In genomic region chr4:33901659-33902058, GRCm38 (mm10) we compare ENCODE assay signal across 21 mouse cellular contexts. TPM values are rescaled to one million over a fixed set of nuclear protein-coding genes. Genes with fewer than 3 reads are reported as not detected.
DNase-seq lines count a peak whose midpoint lies in the region; ATAC-seq and TF ChIP-seq lines count a peak whose summit lies in the region.
"Had no signal": no experiment of that assay in that cellular context is flagged by ENCODE, and none has a peak within 500 bp of the region (broad histone marks: within the 10 kb centered on the region; RNA-seq: fewer than 3 reads in every experiment).

No protein-coding gene starts in this region.

- H3K27ac ChIP-seq in midbrain, postnatal 0 days (ENCODE audit: low read depth, low read length), result no peak overlapping the region
- H3K27ac ChIP-seq in midbrain, embryonic 14.5 days (replicated peaks; ENCODE audit: low read depth, low read length), result no peak overlapping the region
- no peak overlapping the region for H3K27ac ChIP-seq in heart, embryonic 12.5 days (ENCODE audit: poor library complexity, severe bottlenecking)
- H3K27ac ChIP-seq in forebrain, embryonic 16.5 days (ENCODE audit: low read length), result no peak overlapping the region
- H3K27ac ChIP-seq: embryonic facial prominence, embryonic 12.5 days; heart, adult 2 months; hindbrain, embryonic 10.5 days; hindbrain, embryonic 15.5 days had no signal

- ATAC-seq in midbrain, postnatal 0 days (ENCODE audit: low FRiP score), result no peak
- no peak for ATAC-seq in midbrain, embryonic 14.5 days (ENCODE audit: low FRiP score, low TSS enrichment)
- no peak for ATAC-seq in heart, embryonic 12.5 days (ENCODE audit: insufficient number of reproducible peaks, low FRiP score)
- no peak for ATAC-seq in forebrain, embryonic 16.5 days
- ATAC-seq: forebrain, postnatal 0 days; inflammation-experienced regulatory T-cells, adult 6 months had no signal

- no peak for TF ChIP-seq CTCF in midbrain, postnatal 0 days (IDR thresholded peaks at IDR 0.05)

- H3K36me3 ChIP-seq in midbrain, postnatal 0 days (ENCODE audit: insufficient read depth, low read length), result no peaks in the 10 kb centered on the region
- H3K36me3 ChIP-seq in midbrain, embryonic 14.5 days (ENCODE audit: control insufficient read depth, insufficient read depth, low read length), result no peaks in the 10 kb centered on the region
- H3K36me3 ChIP-seq in heart, embryonic 12.5 days, result no peaks in the 10 kb centered on the region
- no peaks in the 10 kb centered on the region for H3K36me3 ChIP-seq in forebrain, embryonic 16.5 days (ENCODE audit: control insufficient read depth, insufficient read depth)
- H3K36me3 ChIP-seq: embryonic facial prominence, embryonic 12.5 days; hindbrain, embryonic 10.5 days; hindbrain, embryonic 15.5 days had no signal

- peak; percentile 54 for DNase-seq in midbrain, postnatal 0 days (ENCODE audit: low spot score)
- DNase-seq in midbrain, embryonic 14.5 days, result no peak
- DNase-seq in cerebellum, adult 18-20 months, result peak; percentile 84 to 90
- DNase-seq in cerebellum, adult 9-11 months, result peak; percentile 95
- DNase-seq in cerebellum, postnatal 36 days, result peak; percentile 80 to 84
- no peak for DNase-seq in embryo, embryonic 9.5 days (ENCODE audit: extremely low spot score)
- DNase-seq: adrenal gland, adult 2 months; adrenal gland, postnatal 25 days; embryo, embryonic 11 days; forebrain, postnatal 0 days; gastrocnemius, postnatal 14 days; heart, adult 2 months; kidney, adult 2 months had no signal

- H3K9ac ChIP-seq in midbrain, postnatal 0 days (replicated peaks; ENCODE audit: low read length, poor library complexity, severe bottlenecking), result no peak overlapping the region
- H3K9ac ChIP-seq in midbrain, embryonic 14.5 days (replicated peaks; ENCODE audit: low read length), result no peak overlapping the region
- H3K9ac ChIP-seq in heart, embryonic 12.5 days, result no peak overlapping the region
- H3K9ac ChIP-seq in forebrain, embryonic 16.5 days (replicated peaks; ENCODE audit: low read depth, low read length), result no peak overlapping the region
- H3K9ac ChIP-seq: embryonic facial prominence, embryonic 12.5 days; forebrain, postnatal 0 days; hindbrain, embryonic 15.5 days had no signal

- H3K27me3 ChIP-seq in midbrain, postnatal 0 days (ENCODE audit: insufficient read depth, low read length), result no peaks in the 10 kb centered on the region
- no peaks in the 10 kb centered on the region for H3K27me3 ChIP-seq in midbrain, embryonic 14.5 days (ENCODE audit: control insufficient read depth, insufficient read depth, low read length)
- H3K27me3 ChIP-seq in heart, embryonic 12.5 days (replicated peaks), result no peaks in the 10 kb centered on the region
- H3K27me3 ChIP-seq in forebrain, embryonic 16.5 days (replicated peaks; ENCODE audit: control insufficient read depth, insufficient read depth, low read length), result no peaks in the 10 kb centered on the region
- H3K27me3 ChIP-seq: embryonic facial prominence, embryonic 12.5 days; hindbrain, embryonic 15.5 days had no signal

- H3K9me3 ChIP-seq in midbrain, postnatal 0 days (ENCODE audit: low read length), result no peaks in the 10 kb centered on the region
- no peaks in the 10 kb centered on the region for H3K9me3 ChIP-seq in midbrain, embryonic 14.5 days (ENCODE audit: control insufficient read depth, low read length)
- no peaks in the 10 kb centered on the region for H3K9me3 ChIP-seq in heart, embryonic 12.5 days (replicated peaks)
- H3K9me3 ChIP-seq in forebrain, embryonic 16.5 days (ENCODE audit: control insufficient read depth, low read length), result no peaks in the 10 kb centered on the region
- H3K9me3 ChIP-seq: embryonic facial prominence, embryonic 12.5 days; hindbrain, embryonic 10.5 days; hindbrain, embryonic 15.5 days had no signal

- H3K4me1 ChIP-seq in midbrain, postnatal 0 days (ENCODE audit: insufficient read depth, low read length), result no peaks in the 10 kb centered on the region
- no peaks in the 10 kb centered on the region for H3K4me1 ChIP-seq in midbrain, embryonic 14.5 days (ENCODE audit: control insufficient read depth, insufficient read depth, low read length)
- H3K4me1 ChIP-seq in heart, embryonic 12.5 days (replicated peaks), result no peaks in the 10 kb centered on the region
- no peaks in the 10 kb centered on the region for H3K4me1 ChIP-seq in forebrain, embryonic 16.5 days (replicated peaks; ENCODE audit: control insufficient read depth, insufficient read depth, low read length)
- H3K4me1 ChIP-seq: embryonic facial prominence, embryonic 12.5 days; hindbrain, embryonic 10.5 days; hindbrain, embryonic 15.5 days had no signal

- H3K4me3 ChIP-seq in midbrain, postnatal 0 days (ENCODE audit: low read depth, low read length), result no peak overlapping the region
- no peak overlapping the region for H3K4me3 ChIP-seq in midbrain, embryonic 14.5 days (replicated peaks; ENCODE audit: low read depth, low read length)
- no peak overlapping the region for H3K4me3 ChIP-seq in heart, embryonic 12.5 days
- no peak overlapping the region for H3K4me3 ChIP-seq in forebrain, embryonic 16.5 days (replicated peaks; ENCODE audit: low read length)
- H3K4me3 ChIP-seq: embryonic facial prominence, embryonic 12.5 days; heart, adult 2 months; hindbrain, embryonic 10.5 days; hindbrain, embryonic 15.5 days had no signal

- no peak overlapping the region for H3K4me2 ChIP-seq in midbrain, postnatal 0 days (ENCODE audit: low read depth, low read length, poor library complexity, severe bottlenecking)
- no peak overlapping the region for H3K4me2 ChIP-seq in midbrain, embryonic 14.5 days (ENCODE audit: low read length)
- H3K4me2 ChIP-seq in heart, embryonic 12.5 days, result no peak overlapping the region
- H3K4me2 ChIP-seq in forebrain, embryonic 16.5 days (ENCODE audit: low read length), result no peak overlapping the region
- H3K4me2 ChIP-seq: embryonic facial prominence, embryonic 12.5 days; heart, embryonic 11.5 days; hindbrain, embryonic 15.5 days had no signal

- WGBS in midbrain, postnatal 0 days, result 87% methylated on average over 3 of the region's 3 CpGs
- 89% methylated on average over 3 of the region's 3 CpGs for WGBS in midbrain, embryonic 14.5 days
- WGBS in heart, embryonic 12.5 days, result 64% methylated on average over 3 of the region's 3 CpGs
- WGBS in forebrain, embryonic 16.5 days, result 85% methylated on average over 3 of the region's 3 CpGs

RNA-seq across cellular contexts. Expression of gene Cnr1, which starts 22.7 kb away (rescaled TPM):
- total RNA-seq in midbrain, postnatal 0 days (2014; rRNA removed), result 117 and 123 TPM in 2 replicates
- polyA plus RNA-seq in midbrain, postnatal 0 days (2015; fragmentation: Nextera tagmentation; extraction: Ambion mirVana), result 33.1 and 33.2 TPM in 2 replicates
- 75.5 and 80.8 TPM in 2 replicates for polyA plus RNA-seq in midbrain, embryonic 14.5 days (2014; fragmentation: Nextera tagmentation; extraction: Ambion mirVana)
- polyA plus RNA-seq in heart, embryonic 12.5 days (2016; fragmentation: Nextera tagmentation; extraction: Ambion mirVana), result 0.43 and 0.62 TPM in 2 replicates
- polyA plus RNA-seq in forebrain, embryonic 16.5 days (2015; fragmentation: Nextera tagmentation; extraction: Ambion mirVana), result 86.8 and 103 TPM in 2 replicates
- total RNA-seq: common myeloid progenitor, adult 5-6 weeks had no signal
- polyA plus RNA-seq: inflammation-experienced regulatory T-cells, adult 6 months had no signal

Comparison
In these comparisons a context has a peak if more than half of its experiments do, and no peak if none do; other contexts are left out.
1. DNase-seq: peak in midbrain, postnatal 0 days (single experiment), cerebellum, adult 18-20 months (2 of 2), cerebellum, adult 9-11 months (single experiment) and cerebellum, postnatal 36 days (2 of 2); none in midbrain, embryonic 14.5 days (single experiment) and embryo, embryonic 9.5 days (single experiment).
2. RNA of gene Cnr1, which starts 22.7 kb away (polyA plus RNA-seq): 86.8 to 103 TPM in forebrain, embryonic 16.5 days, 75.5 to 80.8 TPM in midbrain, embryonic 14.5 days and 33.1 to 33.2 TPM in midbrain, postnatal 0 days; 0.43 to 0.62 TPM in heart, embryonic 12.5 days; every median in the first group is over 10 times any median in the second.